Mouse (Mus musculus) heart, embryonic 11.5 days (tissue): ENCODE results near the gene C1qtnf6. TPM values are rescaled to one million over a fixed set of nuclear protein-coding genes. Genes with fewer than 3 reads are reported as not detected.
A peak's percentile ranks its signal among the peaks of the same experiment; 100 is the strongest.

Experiments used
- ATAC-seq: fragments of 200-750 bp; cut with Nextera tagmentation; replicated peaks from 2 replicates; pipeline ENCODE4 v1.8.0; 2017; ENCODE audit warnings: moderate library complexity; ENCODE audit not compliant: insufficient number of reproducible peaks, low FRiP score, low TSS enrichment
- H3K27ac ChIP-seq: fragments of 300-500 bp; sonication (generic); 2 replicates; pipeline ENCODE4 v1.5.1; 2014; ENCODE audit warnings: mild to moderate bottlenecking, low read depth, low read length
- H3K27me3 ChIP-seq: fragments of 300-500 bp; sonication (generic); 2 replicates; pipeline ENCODE4 v1.6.1; 2014; ENCODE audit warnings: mild to moderate bottlenecking, low read length, mixed read lengths; ENCODE audit not compliant: control insufficient read depth, insufficient read depth
- H3K36me3 ChIP-seq: fragments of 300-500 bp; sonication (generic); 2 replicates; pipeline ENCODE4 v1.6.1; 2014; ENCODE audit warnings: mild to moderate bottlenecking, low read length, moderate library complexity, mixed read lengths; ENCODE audit not compliant: control insufficient read depth, insufficient read depth
- H3K4me1 ChIP-seq: fragments of 300-500 bp; sonication (generic); 2 replicates; pipeline ENCODE4 v1.6.1; 2014; ENCODE audit warnings: low read length; ENCODE audit not compliant: control insufficient read depth, insufficient read depth
- H3K4me2 ChIP-seq: fragments of 300-500 bp; sonication (generic); 2 replicates; pipeline ENCODE4 v1.6.1; 2014; ENCODE audit warnings: mild to moderate bottlenecking, moderate library complexity
- H3K4me3 ChIP-seq: fragments of 300-500 bp; sonication (generic); 2 replicates; pipeline ENCODE4 v1.5.1; 2014; ENCODE audit warnings: low read depth, low read length
- H3K9ac ChIP-seq: fragments of 300-500 bp; sonication (generic); 2 replicates; pipeline ENCODE4 v1.6.1; 2014; ENCODE audit warnings: mild to moderate bottlenecking, low read depth, low read length, moderate library complexity
- H3K9me3 ChIP-seq: fragments of 300-500 bp; sonication (generic); replicated peaks from 2 replicates; pipeline ENCODE4 v1.6.1; 2016; ENCODE audit warnings: low read length; ENCODE audit not compliant: control insufficient read depth
- WGBS: fragments of 180-500 bp; shearing (Covaris S2); extraction: QIAGEN DNeasy Blood & Tissue Kit; methylation state at CpG from one replicate; pipeline ENCODE4 v1.1.7; 2014; ENCODE audit not compliant: insufficient replicate concordance; 5-methylcytosine and 5-hydroxymethylcytosine counted together
- polyA plus RNA-seq: library from polyadenylated mRNA; unstranded; fragments of >200 nt; fragmentation: Nextera tagmentation; extraction: Ambion mirVana; gene quantifications from 2 replicates; pipeline ENCODE4 v1.2.1, GENCODE M21; 2014

Gene C1qtnf6
- polyA plus RNA-seq, 1 experiment from 2014 or later: 36.3 TPM

GRCm38 (mm10) chr15:78541606-78542005 lies 10.4 kb upstream of the C1qtnf6 start:
- peaks cover 52% of the 10 kb centered on the region for H3K27me3 ChIP-seq
- H3K27ac ChIP-seq: no peak overlapping the region
- 33% methylated on average over 3 of the region's 3 CpGs for WGBS
- 0 out of 2 replicates have a peak overlapping the region, but pooled peaks have one; percentile 2 for H3K4me2 ChIP-seq
- H3K36me3 ChIP-seq: no peaks in the 10 kb centered on the region
- ATAC-seq: no peak
- no peak overlapping the region for H3K4me3 ChIP-seq
- peaks cover 12% of the 10 kb centered on the region for H3K4me1 ChIP-seq
- H3K9me3 ChIP-seq: no peaks in the 10 kb centered on the region
- no peak overlapping the region for H3K9ac ChIP-seq

GRCm38 (mm10) chr15:78541036-78541435 lies 9.8 kb upstream of the C1qtnf6 start:
- H3K9ac ChIP-seq: no peak overlapping the region; the same call in 1 of the 2 replicates
- no peak for ATAC-seq
- H3K27ac ChIP-seq: no peak overlapping the region
- 75% methylated on average over 3 of the region's 3 CpGs for WGBS
- H3K4me1 ChIP-seq: peaks cover 12% of the 10 kb centered on the region
- H3K4me2 ChIP-seq: no peak overlapping the region
- H3K9me3 ChIP-seq: no peaks in the 10 kb centered on the region
- H3K27me3 ChIP-seq: peaks cover 52% of the 10 kb centered on the region
- no peaks in the 10 kb centered on the region for H3K36me3 ChIP-seq
- no peak overlapping the region for H3K4me3 ChIP-seq

GRCm38 (mm10) chr15:78535723-78536421 lies 4.7 kb upstream of the C1qtnf6 start:
- WGBS: 56% methylated on average over 10 of the region's 10 CpGs

GRCm38 (mm10) chr15:78533346-78533835 lies 2.2 kb upstream of the C1qtnf6 start:
- H3K4me3 ChIP-seq: no peak overlapping the region
- H3K9ac ChIP-seq: no peak overlapping the region
- no peaks in the 10 kb centered on the region for H3K36me3 ChIP-seq
- H3K4me2 ChIP-seq: no peak overlapping the region
- WGBS: 64% methylated on average over 10 of the region's 10 CpGs
- no peak overlapping the region for H3K27ac ChIP-seq
- no peak for ATAC-seq
- peaks cover 30% of the 10 kb centered on the region for H3K4me1 ChIP-seq
- peaks cover 5% of the 10 kb centered on the region; the same call in 1 of the 2 replicates for H3K27me3 ChIP-seq
- H3K9me3 ChIP-seq: no peaks in the 10 kb centered on the region

More at GRCm38 (mm10) chr15:78535723-78536421, 4.7 kb upstream of the C1qtnf6 start:
- no peak for ATAC-seq
- H3K4me1 ChIP-seq: peaks cover 10% of the 10 kb centered on the region
- H3K9me3 ChIP-seq: no peaks in the 10 kb centered on the region
- H3K27ac ChIP-seq: no peak overlapping the region
- no peak overlapping the region for H3K4me2 ChIP-seq
- peaks cover 24% of the 10 kb centered on the region for H3K27me3 ChIP-seq
- no peak overlapping the region for H3K4me3 ChIP-seq
- no peaks in the 10 kb centered on the region for H3K36me3 ChIP-seq
- no peak overlapping the region for H3K9ac ChIP-seq

- Histone ChIP-seq H3K4me3 (no peak overlapping the region), H3K4me1 (peaks cover 35% of the 10 kb centered on the region), H3K9ac (no peak overlapping the region), H3K27ac (no peak overlapping the region), H3K4me2 (no peak overlapping the region), H3K36me3 (no peaks in the 10 kb centered on the region), H3K27me3 (0 out of 2 replicates have a peak, but pooled peaks cover 2% of the 10 kb centered on the region), H3K9me3 (no peaks in the 10 kb centered on the region)
- no peak for ATAC-seq
- WGBS: 72% methylated on average over 10 of the region's 10 CpGs
Observed at GRCm38 (mm10) chr15:78532566-78533345, 1.5 kb upstream of the C1qtnf6 start.

GRCm38 (mm10) chr15:78531901-78532469 lies 769 bp upstream of the C1qtnf6 start:
- H3K27ac ChIP-seq: peak overlapping the region; percentile 80
- H3K4me1 ChIP-seq: peaks cover 39% of the 10 kb centered on the region
- 0 out of 2 replicates have a peak, but pooled peaks cover 2% of the 10 kb centered on the region for H3K27me3 ChIP-seq
- H3K4me2 ChIP-seq: peak overlapping the region; percentile 64
- no peaks in the 10 kb centered on the region for H3K36me3 ChIP-seq
- peak; percentile 70 for ATAC-seq
- no peaks in the 10 kb centered on the region for H3K9me3 ChIP-seq
- H3K4me3 ChIP-seq: peak overlapping the region; percentile 41
- 1% methylated on average over 25 of the region's 25 CpGs for WGBS
- peak overlapping the region; percentile 81 for H3K9ac ChIP-seq

GRCm38 (mm10) chr15:78531451-78531720 lies 170 bp upstream of the C1qtnf6 start:
- peak overlapping the region; percentile 80 for H3K27ac ChIP-seq

GRCm38 (mm10) chr15:78530141-78530540 lies 1.1 kb downstream of the C1qtnf6 start:
- H3K4me3 ChIP-seq: peak overlapping the region; percentile 43; the same call in 1 of the 2 replicates
- no peak for ATAC-seq
- H3K27ac ChIP-seq: no peak overlapping the region
- H3K9me3 ChIP-seq: no peaks in the 10 kb centered on the region
- no peak overlapping the region for H3K9ac ChIP-seq
- no peaks in the 10 kb centered on the region for H3K27me3 ChIP-seq
- peak overlapping the region; percentile 60 for H3K4me2 ChIP-seq
- WGBS: 69% methylated on average over 3 of the region's 3 CpGs
- H3K36me3 ChIP-seq: no peaks in the 10 kb centered on the region
- peaks cover 39% of the 10 kb centered on the region for H3K4me1 ChIP-seq

More at GRCm38 (mm10) chr15:78531451-78531720, 170 bp upstream of the C1qtnf6 start:
- no peaks in the 10 kb centered on the region for H3K27me3 ChIP-seq
- H3K4me2 ChIP-seq: peak overlapping the region; percentile 64
- H3K36me3 ChIP-seq: no peaks in the 10 kb centered on the region
- H3K4me3 ChIP-seq: no peak overlapping the region
- 60% methylated on average over 4 of the region's 4 CpGs for WGBS
- H3K9ac ChIP-seq: peak overlapping the region; percentile 81
- peaks cover 39% of the 10 kb centered on the region for H3K4me1 ChIP-seq
- ATAC-seq: no peak
- H3K9me3 ChIP-seq: no peaks in the 10 kb centered on the region
